Comparison of ENCODE assay signal across 9 mouse cellular contexts in genomic region chr13:107969961-107970391, GRCm38 (mm10).
A peak's percentile ranks its signal among the peaks of the same experiment; 100 is the strongest.
DNase-seq lines count a peak whose midpoint lies in the region; ATAC-seq and TF ChIP-seq lines count a peak whose summit lies in the region.
"Had no signal": no experiment of that assay in that cellular context is flagged by ENCODE, and none has a peak within 500 bp of the region (broad histone marks: within the 10 kb centered on the region; RNA-seq: fewer than 3 reads in every experiment).

No protein-coding gene starts in this region.

- no peaks in the 10 kb centered on the region for H3K36me3 ChIP-seq in stomach, embryonic 14.5 days (ENCODE audit: control insufficient read depth, insufficient read depth, low read length)
- no peaks in the 10 kb centered on the region for H3K36me3 ChIP-seq in stomach, postnatal 0 days (ENCODE audit: control insufficient read depth, insufficient read depth, low read length)
- no peaks in the 10 kb centered on the region for H3K36me3 ChIP-seq in thymus, adult 2 months (ENCODE audit: control insufficient read depth, insufficient read depth, low read length)
- H3K36me3 ChIP-seq: liver, embryonic 13.5 days had no signal

- no peak overlapping the region for H3K9ac ChIP-seq in stomach, embryonic 14.5 days (replicated peaks; ENCODE audit: low read depth, low read length)
- no peak overlapping the region for H3K9ac ChIP-seq in stomach, postnatal 0 days (ENCODE audit: low read length)
- H3K9ac ChIP-seq: liver, embryonic 13.5 days had no signal

- 0 out of 2 replicates have a peak, but pooled peaks have one; percentile 14 for ATAC-seq in stomach, embryonic 14.5 days (ENCODE audit: insufficient number of reproducible peaks, insufficient read depth, low FRiP score, low read depth)
- ATAC-seq in stomach, postnatal 0 days (ENCODE audit: low FRiP score, low TSS enrichment), result no peak

- no peak overlapping the region; the same call in 1 of the 2 replicates for H3K4me2 ChIP-seq in stomach, embryonic 14.5 days (replicated peaks; ENCODE audit: low read depth, low read length)
- H3K4me2 ChIP-seq in stomach, postnatal 0 days (replicated peaks; ENCODE audit: low read depth), result no peak overlapping the region
- H3K4me2 ChIP-seq: liver, embryonic 13.5 days had no signal

- H3K4me1 ChIP-seq in stomach, embryonic 14.5 days (ENCODE audit: control insufficient read depth, insufficient read depth, low read length), result no peaks in the 10 kb centered on the region
- 0 out of 2 replicates have a peak, but pooled peaks cover 3% of the 10 kb centered on the region for H3K4me1 ChIP-seq in stomach, postnatal 0 days (replicated peaks; ENCODE audit: control insufficient read depth, insufficient read depth)
- no peaks in the 10 kb centered on the region for H3K4me1 ChIP-seq in thymus, adult 2 months (replicated peaks; ENCODE audit: control insufficient read depth, insufficient read depth, low read length)
- H3K4me1 ChIP-seq: liver, embryonic 13.5 days had no signal

- H3K9me3 ChIP-seq in stomach, embryonic 14.5 days (ENCODE audit: control insufficient read depth, low read depth, low read length), result no peaks in the 10 kb centered on the region
- H3K9me3 ChIP-seq in stomach, postnatal 0 days (ENCODE audit: control insufficient read depth, low read length), result no peaks in the 10 kb centered on the region
- H3K9me3 ChIP-seq: liver, embryonic 13.5 days had no signal

- TF ChIP-seq EP300 in stomach, postnatal 0 days (optimal IDR thresholded peaks at IDR 0.05), result no peak

- H3K27me3 ChIP-seq in stomach, embryonic 14.5 days (ENCODE audit: control insufficient read depth, insufficient read depth, low read length), result no peaks in the 10 kb centered on the region
- no peaks in the 10 kb centered on the region for H3K27me3 ChIP-seq in stomach, postnatal 0 days (ENCODE audit: control insufficient read depth, insufficient read depth, low read length)
- H3K27me3 ChIP-seq in thymus, adult 2 months (ENCODE audit: control insufficient read depth, insufficient read depth, low read length), result no peaks in the 10 kb centered on the region
- H3K27me3 ChIP-seq: liver, embryonic 13.5 days had no signal

- no peak for TF ChIP-seq POLR2A in thymus, adult 2 months (IDR thresholded peaks at IDR 0.05; ENCODE audit: control insufficient read depth, extremely low read depth, insufficient read depth, low read length, poor library complexity)

- DNase-seq in embryo, embryonic 10 days (ENCODE audit: low spot score), result peak; percentile 24
- no peak for DNase-seq in embryo, embryonic 11 days
- DNase-seq in stomach, postnatal 0 days (ENCODE audit: low spot score), result no peak
- DNase-seq in left cerebral cortex, adult 9 months (ENCODE audit: low spot score in 2 of 2), result peak; percentile 25 to 49
- DNase-seq in spleen, adult 18-20 months, result no peak
- no peak for DNase-seq in thymus, adult 2 months
- no peak for DNase-seq in kidney, postnatal 14 days
- DNase-seq: liver, embryonic 13.5 days had no signal

- H3K4me3 ChIP-seq in stomach, embryonic 14.5 days (ENCODE audit: low read depth, low read length), result no peak overlapping the region
- H3K4me3 ChIP-seq in stomach, postnatal 0 days (ENCODE audit: low read depth, low read length), result no peak overlapping the region
- no peak overlapping the region for H3K4me3 ChIP-seq in thymus, adult 2 months (ENCODE audit: control insufficient read depth, insufficient read depth, low read length)
- H3K4me3 ChIP-seq: liver, embryonic 13.5 days had no signal

- no peak for TF ChIP-seq CTCF in stomach, postnatal 0 days (IDR thresholded peaks at IDR 0.05; ENCODE audit: low read depth)
- TF ChIP-seq CTCF in thymus, adult 2 months (IDR thresholded peaks at IDR 0.05; ENCODE audit: borderline replicate concordance, control insufficient read depth, extremely low read depth, insufficient read depth, low read length, poor library complexity), result no peak

- no peak overlapping the region for H3K27ac ChIP-seq in stomach, embryonic 14.5 days (ENCODE audit: low read length)
- H3K27ac ChIP-seq in stomach, postnatal 0 days (replicated peaks), result no peak overlapping the region
- no peak overlapping the region for H3K27ac ChIP-seq in thymus, adult 2 months (ENCODE audit: control insufficient read depth, insufficient read depth, low read length)
- H3K27ac ChIP-seq: liver, embryonic 13.5 days had no signal

- 30% methylated on average over 7 of the region's 7 CpGs for WGBS in stomach, embryonic 14.5 days
- WGBS in stomach, postnatal 0 days, result 40% methylated on average over 7 of the region's 7 CpGs
- 87% methylated on average over 7 of the region's 7 CpGs for WGBS in thymus, adult 2 months

Comparison
In these comparisons a context has a peak if more than half of its experiments do, and no peak if none do; other contexts are left out.
1. DNase-seq: peak in embryo, embryonic 10 days (single experiment) and left cerebral cortex, adult 9 months (2 of 2); none in embryo, embryonic 11 days (single experiment), stomach, postnatal 0 days (single experiment), spleen, adult 18-20 months (0 of 2), thymus, adult 2 months (single experiment) and kidney, postnatal 14 days (single experiment).